Mouse (Mus musculus): ENCODE results near the gene Ears2. TPM values are rescaled to one million over a fixed set of nuclear protein-coding genes. Genes with fewer than 3 reads are reported as not detected.

Ears2 gene
- total RNA-seq, 2 experiments from 2014 or later: 9.5 to 9.9 TPM

DNA sequence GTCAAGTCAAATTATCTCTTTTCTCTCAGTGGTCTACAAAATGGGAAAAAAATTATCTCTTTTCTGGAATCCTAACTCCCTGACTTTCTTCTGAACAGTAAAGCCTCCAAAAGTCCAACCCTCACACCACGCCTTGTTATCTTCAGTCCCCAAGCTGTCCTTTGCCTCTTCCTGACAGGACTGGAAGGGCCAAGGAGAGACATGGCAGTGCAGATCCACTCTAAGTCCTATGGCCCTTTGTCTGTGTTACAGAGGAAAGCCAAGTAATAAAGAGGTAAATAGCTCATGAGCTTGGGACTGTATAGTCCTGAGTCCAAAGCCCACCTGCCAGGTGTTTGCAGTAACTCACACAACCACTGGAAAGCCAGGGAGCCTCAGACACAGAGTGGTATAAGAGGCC, 21.4 kb downstream of the Ears2 start:
- no peak for DNase-seq (ENCODE audit: low spot score in 2 of 2)

- peak in 1 of 2 experiments; percentile 40 for DNase-seq (ENCODE audit: low spot score in 2 of 2)
Measured at GRCm38 (mm10) chr7:122045181-122045634, 21.9 kb downstream of the Ears2 start.

DNA sequence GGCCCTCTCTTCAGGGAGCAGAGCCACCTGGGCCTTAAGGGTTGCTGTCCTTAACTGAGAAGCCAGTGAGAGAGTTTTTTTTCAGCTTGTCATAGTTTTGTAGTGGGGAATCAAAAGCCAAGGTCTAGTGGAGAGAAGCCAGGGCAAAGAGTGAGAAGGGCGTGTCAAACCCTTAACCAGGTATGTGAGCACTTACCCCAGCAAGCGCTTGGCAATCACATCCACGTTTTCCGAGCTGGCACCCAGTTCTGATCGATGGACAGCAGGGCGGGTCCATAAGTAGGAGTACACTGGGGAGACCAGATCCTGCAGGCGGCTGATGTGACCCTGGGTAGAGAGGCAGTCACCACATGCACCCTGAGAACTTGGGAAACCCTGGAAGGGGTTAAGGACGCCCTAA, 23.0 kb downstream of the Ears2 start:
- DNase-seq (ENCODE audit: low spot score in 2 of 2): no peak

- DNase-seq (ENCODE audit: low spot score in 2 of 2): peak in 1 of 2 experiments; percentile 31
Measured at GRCm38 (mm10) chr7:122034348-122034747, 32.7 kb downstream of the Ears2 start.

DNA sequence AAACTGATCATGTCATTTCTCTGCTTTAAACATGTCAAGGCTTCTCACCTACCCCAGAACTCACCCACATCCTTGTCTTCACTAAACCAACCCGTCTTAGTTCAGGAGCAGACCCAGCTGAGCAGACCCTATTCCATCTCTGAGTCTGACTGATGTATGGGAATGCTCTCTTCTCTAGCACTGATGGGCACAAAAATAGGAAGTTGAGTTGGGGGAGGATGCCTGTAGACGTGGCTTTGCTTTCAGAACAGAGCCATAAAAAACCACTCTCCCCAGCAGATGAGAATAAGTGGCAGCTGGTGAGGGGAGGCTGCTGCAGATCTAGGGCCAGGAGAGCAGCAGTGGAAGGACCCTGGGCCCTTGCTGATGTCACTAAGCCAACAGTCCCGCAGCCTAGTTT, 33.7 kb downstream of the Ears2 start:
- no peak for DNase-seq (ENCODE audit: low spot score in 2 of 2)

- no peak for DNase-seq (ENCODE audit: low spot score in 2 of 2)
Measured at GRCm38 (mm10) chr7:122022131-122022530, 44.9 kb downstream of the Ears2 start.

DNA sequence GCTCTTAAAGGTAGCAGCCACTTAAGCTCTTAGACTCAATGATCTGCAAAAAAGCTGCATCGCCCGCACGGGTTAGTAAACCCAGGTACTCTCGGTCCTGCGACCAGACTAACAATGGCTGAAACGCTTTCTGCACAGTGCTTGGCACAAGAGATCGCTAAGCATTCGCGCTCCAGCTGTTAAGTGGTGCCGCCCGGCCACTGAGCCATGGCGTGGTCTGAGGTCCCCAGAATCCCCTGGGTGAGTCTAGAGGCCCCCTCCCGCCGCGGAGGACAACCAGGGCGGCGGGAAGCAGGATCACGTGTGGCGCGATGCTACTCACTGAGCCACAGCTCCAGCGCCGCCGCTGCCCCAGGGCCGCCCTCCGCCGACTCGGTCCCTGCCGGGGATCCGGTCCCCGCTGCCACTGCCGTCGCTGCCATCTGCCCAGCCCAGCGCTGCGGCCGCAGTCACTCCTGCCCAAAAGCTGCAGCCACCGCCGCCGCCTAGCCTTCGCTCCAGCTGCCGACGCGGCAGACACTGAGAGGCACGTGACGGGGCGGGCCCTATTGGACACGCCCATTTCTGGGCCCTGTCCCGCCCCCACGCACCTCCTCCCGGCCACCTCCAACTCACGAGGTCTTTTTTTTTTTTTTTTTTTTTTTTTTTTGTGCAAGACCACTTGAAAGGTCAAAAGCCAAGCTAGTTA, 46.3 kb downstream of the Ears2 start, which contains the start of gene Gga2:
TSS of gene Gga2 (minus strand) at position 556 of the 688 bp plus-strand sequence.
- DNase-seq (ENCODE audit: low spot score in 2 of 2): peak; percentile 79 to 90

GRCm38 (mm10) chr7:122020273-122020666, 46.8 kb downstream of the Ears2 start:
- peak in 1 of 2 experiments; percentile 21 for DNase-seq (ENCODE audit: low spot score in 2 of 2)

GRCm38 (mm10) chr7:122018978-122019377, 48.1 kb downstream of the Ears2 start:
- peak; percentile 32 to 68 for DNase-seq (ENCODE audit: low spot score in 2 of 2)

DNA sequence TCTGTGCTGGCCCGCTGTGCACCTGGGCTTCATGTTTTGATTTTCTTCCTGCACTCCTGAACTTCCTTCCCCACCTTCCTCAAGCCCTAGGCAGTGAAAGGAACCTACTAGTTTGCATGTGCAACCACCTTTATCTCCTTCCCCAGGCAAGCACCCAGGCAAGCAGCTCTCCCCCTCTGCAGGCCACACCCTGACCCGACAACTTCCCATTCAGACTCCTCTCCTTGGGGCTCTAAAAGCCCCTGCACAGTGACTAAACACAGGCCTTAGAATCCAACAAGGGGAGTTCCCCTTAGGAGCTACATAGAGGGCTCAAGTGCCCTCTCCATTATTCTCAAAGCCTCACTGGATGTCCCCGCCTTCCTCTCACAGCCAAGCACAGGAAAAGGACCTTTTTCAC, 48.8 kb downstream of the Ears2 start:
- no peak for DNase-seq (ENCODE audit: low spot score in 2 of 2)

GRCm38 (mm10) chr7:122015734-122016133, 51.3 kb downstream of the Ears2 start:
- no peak for DNase-seq (ENCODE audit: low spot score in 2 of 2)

- DNase-seq (ENCODE audit: low spot score in 2 of 2): no peak
Measured at GRCm38 (mm10) chr7:122015105-122015504, 52.0 kb downstream of the Ears2 start.

GRCm38 (mm10) chr7:122012949-122013348, 54.1 kb downstream of the Ears2 start:
- no peak for DNase-seq (ENCODE audit: low spot score in 2 of 2)

DNA sequence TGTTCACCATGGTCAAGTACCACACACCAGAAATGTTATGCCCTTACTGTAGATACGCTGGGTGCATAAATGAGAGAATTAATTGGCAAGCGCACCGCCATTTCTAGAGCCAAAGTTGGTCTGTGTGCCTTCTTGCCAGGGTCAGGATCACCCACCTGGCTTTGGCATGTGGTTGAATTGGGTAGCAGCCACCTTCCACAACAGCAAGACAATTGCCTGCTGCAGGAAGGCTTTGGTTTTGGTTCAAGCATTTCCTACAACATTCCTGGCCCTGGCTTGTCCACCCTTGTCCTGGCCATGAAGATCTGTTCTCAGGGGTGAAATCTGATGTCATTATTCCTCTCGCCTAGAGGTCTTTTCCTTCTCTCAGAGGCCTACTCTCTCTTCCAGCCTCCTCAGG, 54.7 kb downstream of the Ears2 start:
- no peak for DNase-seq (ENCODE audit: low spot score in 2 of 2)

DNA sequence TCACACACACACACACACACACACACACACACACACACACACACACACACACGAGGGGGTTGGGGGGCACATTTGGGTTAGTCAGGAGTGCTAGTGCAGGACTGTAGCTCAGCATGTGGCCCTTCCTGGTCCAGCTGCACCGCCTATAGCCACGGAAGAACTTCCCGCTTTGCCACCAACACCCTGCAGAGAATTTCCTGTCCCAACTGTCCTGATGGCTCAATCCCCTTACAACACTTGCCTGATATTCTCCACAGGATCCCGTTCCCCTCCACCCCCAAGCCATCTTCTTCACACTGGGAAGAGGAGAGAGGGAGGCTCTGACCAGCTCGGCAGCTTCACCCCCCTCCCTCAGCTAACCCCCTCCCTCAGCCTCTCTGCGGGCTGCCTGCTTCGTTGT, 66.7 kb downstream of the Ears2 start:
- DNase-seq (ENCODE audit: low spot score in 2 of 2): no peak

GRCm38 (mm10) chr7:121995961-121996360, 71.1 kb downstream of the Ears2 start:
- no peak for DNase-seq (ENCODE audit: low spot score in 2 of 2)

Other genes starting within 250 kb of the Ears2 start
- not detected for gene Scnn1b, start 202.2 kb downstream of the Ears2 start, total RNA-seq (2021)
- 10 to 100 TPM; 41.5 to 46.0 TPM for gene Cog7, start 85.6 kb downstream of the Ears2 start, total RNA-seq (2021)
- 10 to 100 TPM; 29.0 to 30.3 TPM for gene Gga2, start 46.0 kb downstream of the Ears2 start, total RNA-seq (2021)
- 10 to 100 TPM; 55.0 to 60.1 TPM for gene Ubfd1, start 88 bp downstream of the Ears2 start, total RNA-seq (2021)
- 100 to 1,000 TPM; 305 to 306 TPM for gene Ndufab1, start 34.6 kb upstream of the Ears2 start, total RNA-seq (2021)
- 1 to 10 TPM; 1.1 to 1.9 TPM for gene Palb2, start 65.7 kb upstream of the Ears2 start, total RNA-seq (2021)
- 100 to 1,000 TPM; 104 TPM for gene Dctn5, start 65.8 kb upstream of the Ears2 start, total RNA-seq (2021)
- gene Plk1, start 92.2 kb upstream of the Ears2 start, total RNA-seq (2021): 1 to 10 TPM; 1.4 to 1.9 TPM
- 1 to 10 TPM in 1 of 2 experiments, under 1 TPM in 1; 0.36 to 1.1 TPM for gene Ern2, start 118.9 kb upstream of the Ears2 start, total RNA-seq (2021)
- gene Chp2, start 152.2 kb upstream of the Ears2 start, total RNA-seq (2021): 1 to 10 TPM; 3.3 to 3.7 TPM
- 100 to 1,000 TPM; 741 to 778 TPM for gene Prkcb, start 221.5 kb upstream of the Ears2 start, total RNA-seq (2021)